ENCODE assay signal across 24 mouse cellular contexts in the genomic region with DNA sequence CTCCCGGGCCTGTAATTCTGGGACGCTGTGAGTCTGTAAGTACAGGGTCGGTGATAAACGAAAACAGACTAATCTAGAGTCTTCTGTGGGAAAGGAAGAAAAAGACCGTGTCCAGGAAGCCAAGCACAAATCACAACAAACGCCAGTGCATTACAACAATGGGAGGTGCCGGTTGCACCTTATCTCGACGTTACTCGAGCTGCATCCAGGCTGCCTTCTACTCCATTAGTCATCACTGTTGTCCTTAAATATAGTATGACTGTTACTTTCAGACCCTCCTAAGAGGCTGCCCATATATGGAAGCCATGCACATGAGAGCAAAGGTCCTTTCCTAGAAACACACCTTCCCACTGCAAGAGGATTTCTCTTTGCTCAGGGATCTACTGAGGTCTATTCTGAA. TPM values are rescaled to one million over a fixed set of nuclear protein-coding genes. Genes with fewer than 3 reads are reported as not detected.
A peak's percentile ranks its signal among the peaks of the same experiment; 100 is the strongest.
DNase-seq lines count a peak whose midpoint lies in the region; ATAC-seq and TF ChIP-seq lines count a peak whose summit lies in the region.
"Had no signal": no experiment of that assay in that cellular context is flagged by ENCODE, and none has a peak within 500 bp of the region (broad histone marks: within the 10 kb centered on the region; RNA-seq: fewer than 3 reads in every experiment).

No protein-coding gene starts in this region.

- ATAC-seq in heart, embryonic 12.5 days (ENCODE audit: insufficient number of reproducible peaks, low FRiP score) = peak; percentile 85
- peak; percentile 86 for ATAC-seq in heart, postnatal 0 days (ENCODE audit: insufficient read depth, low read depth)
- no peak for ATAC-seq in inflammation-experienced regulatory T-cells, adult 6 months
- ATAC-seq: forebrain, embryonic 15.5 days; liver, embryonic 12.5 days had no signal

- H3K4me3 ChIP-seq in heart, embryonic 12.5 days = no peak overlapping the region
- H3K4me3 ChIP-seq in heart, postnatal 0 days (ENCODE audit: low read depth, low read length) = no peak overlapping the region
- H3K4me3 ChIP-seq: embryonic facial prominence, embryonic 10.5 days; forebrain, embryonic 15.5 days; layer of hippocampus, adult 2 months; limb, embryonic 12.5 days; liver, embryonic 12.5 days; midbrain, embryonic 12.5 days had no signal

- H3K27me3 ChIP-seq in heart, embryonic 12.5 days (replicated peaks) = no peaks in the 10 kb centered on the region
- no peaks in the 10 kb centered on the region for H3K27me3 ChIP-seq in heart, postnatal 0 days (ENCODE audit: control insufficient read depth, insufficient read depth, low read length)
- H3K27me3 ChIP-seq: CH12.LX; forebrain, embryonic 15.5 days; limb, embryonic 12.5 days; liver, embryonic 12.5 days; midbrain, embryonic 12.5 days had no signal

- H3K9me3 ChIP-seq in heart, embryonic 12.5 days (replicated peaks) = no peaks in the 10 kb centered on the region
- no peaks in the 10 kb centered on the region for H3K9me3 ChIP-seq in heart, postnatal 0 days (replicated peaks; ENCODE audit: control insufficient read depth, low read length)
- H3K9me3 ChIP-seq: embryonic facial prominence, embryonic 10.5 days; forebrain, embryonic 15.5 days; G1E; limb, embryonic 12.5 days; liver, embryonic 12.5 days; midbrain, embryonic 12.5 days had no signal

- WGBS in heart, embryonic 12.5 days = 22% methylated on average over 10 of the region's 10 CpGs
- 7% methylated on average over 10 of the region's 10 CpGs for WGBS in heart, postnatal 0 days

- TF ChIP-seq CTCF in heart, postnatal 0 days (IDR thresholded peaks at IDR 0.05; ENCODE audit: low read depth) = no peak

- H3K4me2 ChIP-seq in heart, embryonic 12.5 days = peak overlapping the region; percentile 45
- H3K4me2 ChIP-seq in heart, postnatal 0 days (ENCODE audit: low read depth, low read length) = peak overlapping the region; percentile 43
- H3K4me2 ChIP-seq: forebrain, embryonic 15.5 days; limb, embryonic 12.5 days; liver, embryonic 12.5 days; lung, embryonic 14.5 days; midbrain, embryonic 12.5 days had no signal

- TF ChIP-seq EP300 in heart, postnatal 0 days (IDR thresholded peaks at IDR 0.05; ENCODE audit: low read depth) = no peak

- no peaks in the 10 kb centered on the region for H3K36me3 ChIP-seq in heart, embryonic 12.5 days
- H3K36me3 ChIP-seq in heart, postnatal 0 days (replicated peaks; ENCODE audit: control insufficient read depth, insufficient read depth, low read length) = no peaks in the 10 kb centered on the region
- H3K36me3 ChIP-seq: embryonic facial prominence, embryonic 10.5 days; forebrain, embryonic 15.5 days; G1E; limb, embryonic 12.5 days; liver, embryonic 12.5 days; midbrain, embryonic 12.5 days had no signal

- peaks cover 63% of the 10 kb centered on the region for H3K4me1 ChIP-seq in heart, embryonic 12.5 days (replicated peaks)
- H3K4me1 ChIP-seq in heart, postnatal 0 days (ENCODE audit: control insufficient read depth, insufficient read depth) = peaks cover 56% of the 10 kb centered on the region
- H3K4me1 ChIP-seq: forebrain, embryonic 15.5 days; liver, embryonic 12.5 days; midbrain, embryonic 12.5 days had no signal

- H3K9ac ChIP-seq in heart, embryonic 12.5 days = peak overlapping the region; percentile 13; the same call in 1 of the 2 replicates
- no peak overlapping the region for H3K9ac ChIP-seq in heart, postnatal 0 days (replicated peaks; ENCODE audit: low read depth, low read length)
- H3K9ac ChIP-seq: forebrain, embryonic 15.5 days; limb, embryonic 12.5 days; liver, embryonic 12.5 days; lung, embryonic 14.5 days; midbrain, embryonic 12.5 days had no signal

- DNase-seq in heart, adult 9 months (ENCODE audit: low spot score in 2 of 2) = no peak
- DNase-seq in lung, postnatal 10 days = peak; percentile 12
- DNase-seq in lung, postnatal 25 days (ENCODE audit: low spot score) = no peak
- peak; percentile 92 for DNase-seq in heart, postnatal 0 days (ENCODE audit: low spot score)
- DNase-seq in MN1 (ENCODE audit: low spot score) = no peak
- DNase-seq: adrenal gland, adult 8-10 months; B cell, adult 2 months; cerebellum, adult 11-12 months; cerebellum, postnatal 10 days; kidney, adult 9 months; kidney, postnatal 25 days; lung, embryonic 14.5 days; right cerebral cortex, postnatal 14 days; thymus, postnatal 14 days had no signal

- peak overlapping the region; percentile 92 for H3K27ac ChIP-seq in heart, embryonic 12.5 days (ENCODE audit: poor library complexity, severe bottlenecking)
- peak overlapping the region; percentile 93 for H3K27ac ChIP-seq in heart, postnatal 0 days (ENCODE audit: low read depth)
- H3K27ac ChIP-seq: forebrain, embryonic 15.5 days; layer of hippocampus, adult 2 months; limb, embryonic 12.5 days; liver, embryonic 12.5 days; midbrain, embryonic 12.5 days had no signal

RNA-seq across cellular contexts. Expression of gene Crybg3, which starts 13.0 kb away (rescaled TPM):
- 18.9 and 22.3 TPM in 2 replicates for polyA plus RNA-seq in heart, embryonic 12.5 days (2016; fragmentation: Nextera tagmentation; extraction: Ambion mirVana)
- 26.9 and 40.0 TPM in 2 replicates for total RNA-seq in heart, postnatal 0 days (2014; rRNA removed; ENCODE audit: low replicate concordance)
- polyA plus RNA-seq in heart, postnatal 0 days (2015; fragmentation: Nextera tagmentation; extraction: Ambion mirVana) = 8.9 and 9.2 TPM in 2 replicates
- 10 to 100 TPM; 14.0 to 15.8 (median 14.6) TPM for polyA plus RNA-seq in inflammation-experienced regulatory T-cells, adult 6 months (2017; shearing (Covaris generic))

RNA-seq across cellular contexts. Expression of gene Arl6, which starts 51.4 kb away (rescaled TPM):
- 20.7 and 22.6 TPM in 2 replicates for polyA plus RNA-seq in heart, embryonic 12.5 days (2016; fragmentation: Nextera tagmentation; extraction: Ambion mirVana)
- 8.7 and 9.8 TPM in 2 replicates for total RNA-seq in heart, postnatal 0 days (2014; rRNA removed; ENCODE audit: low replicate concordance)
- polyA plus RNA-seq in heart, postnatal 0 days (2015; fragmentation: Nextera tagmentation; extraction: Ambion mirVana) = 18.2 and 18.6 TPM in 2 replicates
- polyA plus RNA-seq in inflammation-experienced regulatory T-cells, adult 6 months (2017; shearing (Covaris generic)) = 1 to 10 TPM; 3.9 to 7.6 (median 3.9) TPM

Comparison
In these comparisons a context has a peak if more than half of its experiments do, and no peak if none do; other contexts are left out.
1. DNase-seq: peak in lung, postnatal 10 days (single experiment) and heart, postnatal 0 days (single experiment); none in heart, adult 9 months (0 of 2), lung, postnatal 25 days (single experiment) and MN1 (single experiment).